Mouse (Mus musculus): ENCODE measurements around the gene Smndc1. TPM values are rescaled to one million over a fixed set of nuclear protein-coding genes. Genes with fewer than 3 reads are reported as not detected.
"Not testable (repeated sequence)": the region's sequence is repeated elsewhere in the genome, so short reads cannot be mapped to it uniquely, and the experiment has no call there.

The Smndc1 gene
- total RNA-seq, 2 experiments from 2014 or later = 38.6 to 45.1 TPM

- intact Hi-C loops (cut with DNase I) = no loop called here
- no peak for DNase-seq
Observed at GRCm38 (mm10) chr19:53413617-53414380, 23.4 kb upstream of the Smndc1 start.

GRCm38 (mm10) chr19:53412149-53412848 lies 21.9 kb upstream of the Smndc1 start:
- intact Hi-C loops (cut with DNase I) = no loop called here
- DNase-seq = no peak

GRCm38 (mm10) chr19:53409663-53410307 lies 19.4 kb upstream of the Smndc1 start:
- intact Hi-C loops (cut with DNase I) = no loop called here
- DNase-seq = no peak

GRCm38 (mm10) chr19:53408398-53408797 lies 18.0 kb upstream of the Smndc1 start:
- no peak for DNase-seq
- intact Hi-C loops (cut with DNase I) = no loop called here

- intact Hi-C loops (cut with DNase I) = no loop called here
- DNase-seq = no peak
Observed at GRCm38 (mm10) chr19:53407350-53407749, 17.0 kb upstream of the Smndc1 start.

- DNase-seq = no peak
- intact Hi-C loops (cut with DNase I) = no loop called here
Observed at GRCm38 (mm10) chr19:53405810-53406209, 15.4 kb upstream of the Smndc1 start.

- intact Hi-C loops (cut with DNase I) = no loop called here
- peak; percentile 96 for DNase-seq
Observed at GRCm38 (mm10) chr19:53404837-53405356, 14.5 kb upstream of the Smndc1 start.

- intact Hi-C loops (cut with DNase I) = no loop called here
Observed at GRCm38 (mm10) chr19:53404219-53404836, 13.9 kb upstream of the Smndc1 start.

GRCm38 (mm10) chr19:53402741-53403432 lies 12.5 kb upstream of the Smndc1 start:
- no peak for DNase-seq
- intact Hi-C loops (cut with DNase I) = no loop called here

More at GRCm38 (mm10) chr19:53404219-53404836, 13.9 kb upstream of the Smndc1 start:
- peak; percentile 55 for DNase-seq

- no peak for DNase-seq
- intact Hi-C loops (cut with DNase I) = no loop called here
Observed at GRCm38 (mm10) chr19:53400332-53401110, 10.1 kb upstream of the Smndc1 start.

- intact Hi-C loops (cut with DNase I) = loop anchor here (10.0 kb wide), 1 partner anchor 236 kb away; no protein-coding TSS in a partner anchor
- no peak for DNase-seq
Observed at GRCm38 (mm10) chr19:53399213-53399612, 8.8 kb upstream of the Smndc1 start.

GRCm38 (mm10) chr19:53397451-53398233 lies 7.3 kb upstream of the Smndc1 start:
- intact Hi-C loops (cut with DNase I) = loop anchor here (10.0 kb wide), 1 partner anchor 237 kb away; no protein-coding TSS in a partner anchor
- no peak for DNase-seq

GRCm38 (mm10) chr19:53395805-53396204 lies 5.4 kb upstream of the Smndc1 start:
- not testable (repeated sequence) for DNase-seq
- intact Hi-C loops (cut with DNase I) = loop anchor here (1.0 to 10.0 kb wide), 2 partner anchors 183 to 239 kb away; no protein-coding TSS in a partner anchor

- DNase-seq = not testable (repeated sequence)
- intact Hi-C loops (cut with DNase I) = loop anchor here (1.0 to 10.0 kb wide), 2 partner anchors 184 to 240 kb away; no protein-coding TSS in a partner anchor
Observed at GRCm38 (mm10) chr19:53394956-53395355, 4.6 kb upstream of the Smndc1 start.

GRCm38 (mm10) chr19:53394552-53394951 lies 4.2 kb upstream of the Smndc1 start:
- intact Hi-C loops (cut with DNase I) = loop anchor here (10.0 kb wide), 1 partner anchor 240 kb away; no protein-coding TSS in a partner anchor
- DNase-seq = peak; percentile 24

GRCm38 (mm10) chr19:53393646-53394045 lies 3.3 kb upstream of the Smndc1 start:
- intact Hi-C loops (cut with DNase I) = loop anchor here (10.0 kb wide), 1 partner anchor 241 kb away; no protein-coding TSS in a partner anchor

GRCm38 (mm10) chr19:53392781-53393343 lies 2.5 kb upstream of the Smndc1 start:
- intact Hi-C loops (cut with DNase I) = loop anchor here (10.0 kb wide), 1 partner anchor 242 kb away; no protein-coding TSS in a partner anchor
- DNase-seq = no peak

More at GRCm38 (mm10) chr19:53393646-53394045, 3.3 kb upstream of the Smndc1 start:
- no peak for DNase-seq

- DNase-seq = no peak
- intact Hi-C loops (cut with DNase I) = loop anchor here (10.0 kb wide), 1 partner anchor 243 kb away; no protein-coding TSS in a partner anchor
Observed at GRCm38 (mm10) chr19:53391787-53392186, 1.4 kb upstream of the Smndc1 start.
